Mouse (Mus musculus) left cerebral cortex, adult 8-10 months (tissue): ENCODE data around the gene Afap1l2. TPM values are rescaled to one million over a fixed set of nuclear protein-coding genes. Genes with fewer than 3 reads are reported as not detected.

Source experiments
- DNase-seq, 2 experiments: peaks; one replicate each; pipeline ENCODE4 v3.0.0; 2022; ENCODE audit warnings: low spot score in 2 of 2
- total RNA-seq, 4 experiments: library from RNA; stranded (reverse); gene quantifications; 2 replicates each; pipeline ENCODE4 v1.2.4; 2022

The Afap1l2 gene
- total RNA-seq, 4 experiments from 2014 or later = 6.8 to 10.2 (median 8.2) TPM

DNA sequence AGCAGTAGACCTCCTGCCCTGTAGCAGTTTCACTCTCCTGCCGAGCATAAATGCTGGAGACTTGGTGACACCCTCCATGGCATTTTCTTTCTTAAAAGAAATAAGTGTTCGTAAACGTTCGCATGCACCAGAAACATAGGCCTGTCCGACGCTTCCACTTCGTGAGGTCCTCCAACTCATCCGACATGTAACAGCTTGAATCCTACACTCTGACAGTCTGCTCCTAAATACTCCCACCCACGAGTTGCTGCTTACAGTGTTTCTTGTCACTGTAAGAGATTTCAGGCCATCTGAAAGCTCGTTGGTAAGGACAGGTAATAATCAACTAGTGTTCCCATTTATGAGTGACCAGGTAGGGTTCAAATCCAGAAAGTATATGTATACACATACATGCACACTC, 120.1 kb downstream of the Afap1l2 start:
- DNase-seq = no peak

DNA sequence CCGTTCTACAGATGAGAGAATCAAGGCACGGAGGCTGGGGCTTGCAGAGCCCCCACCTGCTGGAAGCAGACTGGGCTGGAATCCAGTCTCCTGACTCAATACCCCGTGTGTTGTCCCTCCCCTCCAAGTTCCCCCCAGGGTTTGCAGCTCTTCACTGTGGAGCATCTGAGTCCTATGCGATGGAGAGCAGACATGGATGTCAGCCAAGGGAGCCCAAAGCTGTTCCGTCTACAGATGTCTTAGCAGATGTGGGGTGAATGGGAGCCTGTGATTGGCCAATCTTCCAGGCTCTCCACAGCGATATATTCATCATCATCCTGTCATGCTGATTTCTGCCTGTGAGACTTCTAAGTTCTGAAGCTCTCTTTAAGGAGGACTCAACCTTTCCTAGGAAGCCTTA, 130.7 kb downstream of the Afap1l2 start:
- no peak for DNase-seq

DNA sequence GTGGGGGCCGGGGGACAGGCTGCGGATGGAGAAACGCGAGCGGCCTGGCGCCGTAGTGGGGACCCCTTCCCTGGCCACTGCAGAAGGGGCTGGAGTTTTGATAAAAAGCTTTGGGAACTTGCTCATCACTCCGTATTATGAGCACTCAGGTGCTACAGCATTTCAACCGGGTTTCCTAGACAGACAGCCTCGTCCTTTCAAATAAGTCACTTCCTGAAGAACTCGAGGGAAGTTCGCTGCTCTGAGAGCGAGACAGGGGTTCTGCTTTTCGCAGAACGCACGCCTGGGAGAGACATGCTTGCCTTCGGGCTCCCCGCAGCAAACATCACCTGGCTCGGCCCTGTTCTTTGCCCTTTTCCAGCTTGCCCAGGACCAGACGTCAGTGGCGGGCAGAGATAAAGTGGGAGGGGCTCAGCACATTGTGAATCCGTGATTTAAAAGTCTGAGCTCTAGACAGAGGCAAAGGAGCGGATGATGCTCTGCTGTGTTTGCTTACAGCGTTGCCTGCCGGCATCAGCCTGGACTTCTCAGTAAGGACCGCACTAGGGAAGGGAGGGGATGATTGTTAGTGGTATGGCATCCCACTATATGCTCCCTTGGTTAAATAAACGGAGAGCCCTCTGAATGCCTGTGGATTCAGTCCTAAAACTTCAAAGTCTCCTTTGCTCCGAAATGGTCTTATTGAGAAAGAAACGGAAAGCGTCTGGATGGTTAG, 133.3 kb downstream of the Afap1l2 start:
- no peak for DNase-seq

DNA sequence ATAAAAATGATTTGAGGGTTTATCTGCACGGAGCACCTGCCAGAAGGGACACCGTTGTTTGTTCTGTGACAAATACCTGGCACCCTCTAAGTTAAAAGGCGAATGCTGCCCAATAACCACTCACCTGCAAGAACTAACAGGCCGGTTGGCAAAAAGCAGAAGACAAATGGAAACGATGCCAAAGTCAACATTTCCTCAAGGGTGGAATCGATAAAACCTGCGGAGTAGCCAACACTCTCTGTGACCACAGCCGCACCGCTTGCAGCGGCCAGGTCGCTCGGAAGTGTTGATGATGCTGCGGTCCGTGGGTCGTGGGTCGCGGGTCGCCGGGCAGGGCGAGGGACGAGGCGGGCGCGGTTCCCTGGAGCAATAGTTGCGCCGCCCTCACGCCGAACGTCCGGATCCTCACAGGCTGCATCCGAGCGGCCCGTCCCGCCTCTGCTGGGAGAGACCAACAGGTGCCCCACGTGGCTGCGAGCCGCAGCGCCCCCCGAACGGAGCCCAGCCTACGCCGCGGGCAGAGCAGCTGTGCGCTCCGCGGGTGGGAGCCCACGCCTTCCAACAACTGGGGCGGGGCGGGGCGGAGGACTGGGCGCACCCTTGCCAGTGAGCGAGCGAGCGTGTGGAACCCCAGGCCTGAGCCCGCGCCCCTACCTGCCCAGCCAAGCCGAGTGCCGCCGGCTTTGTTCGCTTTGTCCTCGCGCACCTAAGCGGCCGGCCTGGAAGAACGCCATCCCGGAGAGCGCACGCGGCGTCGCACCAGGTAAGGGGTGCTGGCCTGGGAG, 134.0 kb downstream of the Afap1l2 start, which contains the start of gene Vwa2:
Gene Vwa2, plus strand, starts transcription at position 434 of the 785 bp plus-strand sequence.
- DNase-seq = peak in 1 of 2 experiments; percentile 12

DNA sequence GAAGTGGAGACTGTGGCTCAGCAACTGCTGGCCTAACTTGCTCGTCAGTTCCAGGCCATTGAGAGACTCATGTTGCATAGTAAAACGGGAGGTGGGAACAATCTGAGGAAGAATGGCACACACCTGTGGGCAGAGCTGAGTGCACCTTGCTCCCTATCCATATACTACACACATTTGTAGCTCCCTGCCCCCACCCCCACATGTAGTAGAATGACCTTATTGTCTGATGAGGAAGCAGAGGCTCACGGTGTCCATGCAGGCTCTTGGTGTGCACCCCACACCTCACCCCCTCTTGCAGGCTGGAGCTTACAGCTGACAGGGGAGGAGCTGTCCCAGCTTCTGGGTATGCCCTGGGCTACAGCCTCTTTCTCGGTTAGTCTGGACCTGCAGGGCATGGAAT, 140.3 kb downstream of the Afap1l2 start:
- DNase-seq = no peak

Other genes with a start within 250 kb of the Afap1l2 start
- 10 to 100 TPM; 46.1 to 49.5 (median 46.6) TPM for gene Ccdc186, start 186.0 kb downstream of the Afap1l2 start, total RNA-seq
- under 1 TPM; 0.27 to 0.39 (median 0.33) TPM for gene Tdrd1, start 182.0 kb downstream of the Afap1l2 start, total RNA-seq
- gene Vwa2, start 134.0 kb downstream of the Afap1l2 start, total RNA-seq = under 1 TPM in 1 of 4 experiments, not detected in 3; 0.11 TPM